Mouse (Mus musculus) G1E (cell line): ENCODE results near the gene Fbxl19.

Experiments
- CTCF ChIP-seq: IDR thresholded peaks from 2 replicates; pipeline ENCODE4 v1.5.1; 2012; ENCODE audit warnings: low read depth, low read length, inconsistent platforms, mixed read lengths
- GATA1 ChIP-seq: IDR thresholded peaks from 2 replicates; pipeline ENCODE4 v1.6.1; 2012; ENCODE audit warnings: borderline replicate concordance, low read length, inconsistent platforms, mixed read lengths
- POLR2AphosphoS5 ChIP-seq: IDR thresholded peaks from 2 replicates; pipeline ENCODE4 v1.6.1; 2012; ENCODE audit warnings: low read depth, low read length, inconsistent platforms; ENCODE audit not compliant: insufficient replicate concordance
- TAL1 ChIP-seq: conservative IDR thresholded peaks from 2 replicates; pipeline ENCODE4 v1.6.1; 2012; ENCODE audit warnings: low read depth, low read length, inconsistent platforms, mixed read lengths

- TF ChIP-seq TAL1, result no peak
- TF ChIP-seq CTCF, result no peak
- TF ChIP-seq GATA1, result no peak
- no peak for TF ChIP-seq POLR2AphosphoS5
Observed at GRCm38 (mm10) chr7:127698986-127699385, 45.4 kb upstream of the Fbxl19 start.
